Mouse (Mus musculus) cerebral cortex, adult 2 months (tissue): ENCODE results near the gene Trim37.

Experiments
- WGBS: fragments of 180-500 bp; shearing (Covaris S2); methylation state at CpG from one replicate; pipeline ENCODE4 v1.1.7; 2018; 5-methylcytosine and 5-hydroxymethylcytosine counted together

Gene Trim37

DNA sequence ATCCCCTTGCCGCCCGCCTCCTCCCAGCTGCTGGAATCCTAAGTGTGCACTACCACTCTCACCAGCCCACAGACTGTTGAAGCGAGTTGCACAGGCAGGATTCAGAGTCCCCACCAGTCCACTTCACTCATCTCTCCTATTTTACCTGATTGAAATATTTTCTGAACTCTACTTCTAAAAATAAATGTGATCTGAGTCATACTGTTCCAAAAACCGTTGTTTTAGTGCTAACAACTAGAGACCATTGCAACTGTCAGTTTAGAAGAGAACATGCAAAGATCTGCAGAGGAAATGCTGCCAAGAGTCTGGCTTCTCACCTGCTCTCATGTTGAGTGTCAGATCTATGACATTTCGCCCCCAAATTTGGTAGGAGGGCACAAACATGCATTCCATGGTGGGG, 106.5 kb downstream of the Trim37 start:
- 56% methylated on average over 5 of the region's 5 CpGs for WGBS

DNA sequence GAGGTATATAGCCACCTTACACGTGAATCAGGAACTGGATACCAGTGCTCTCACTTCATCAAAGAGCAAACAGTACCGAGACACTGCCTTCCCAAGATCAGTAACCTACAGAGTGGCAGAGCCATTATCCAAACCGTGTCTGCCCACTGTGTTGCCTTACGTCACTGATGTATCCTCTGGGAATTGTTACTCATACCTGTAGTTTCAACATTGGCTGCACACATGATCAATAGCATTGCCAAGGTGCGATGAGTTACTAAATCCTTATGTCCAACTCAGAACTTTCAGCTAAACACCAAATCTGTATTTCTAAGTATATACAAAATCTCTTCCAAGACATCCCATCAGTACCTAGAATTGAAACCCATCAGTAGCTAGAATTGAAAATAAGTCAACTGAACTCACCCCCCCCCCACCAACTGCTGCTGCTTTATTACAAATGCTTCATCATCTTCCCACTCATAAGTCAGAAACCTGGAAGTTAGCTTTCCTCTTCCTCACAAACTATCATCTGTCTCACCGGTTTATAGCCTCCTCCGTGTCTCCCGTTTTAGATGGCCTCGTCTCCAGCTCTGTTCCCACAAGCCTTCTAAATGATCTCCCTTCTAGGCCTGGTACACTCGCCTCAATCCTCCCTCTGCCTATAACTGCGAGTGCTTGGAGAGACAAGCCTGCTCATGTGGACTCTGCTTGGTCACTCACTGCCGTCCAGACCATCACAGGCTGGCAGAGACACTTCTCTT, 108.0 kb downstream of the Trim37 start:
- 66% methylated on average over 12 of the region's 12 CpGs for WGBS

DNA sequence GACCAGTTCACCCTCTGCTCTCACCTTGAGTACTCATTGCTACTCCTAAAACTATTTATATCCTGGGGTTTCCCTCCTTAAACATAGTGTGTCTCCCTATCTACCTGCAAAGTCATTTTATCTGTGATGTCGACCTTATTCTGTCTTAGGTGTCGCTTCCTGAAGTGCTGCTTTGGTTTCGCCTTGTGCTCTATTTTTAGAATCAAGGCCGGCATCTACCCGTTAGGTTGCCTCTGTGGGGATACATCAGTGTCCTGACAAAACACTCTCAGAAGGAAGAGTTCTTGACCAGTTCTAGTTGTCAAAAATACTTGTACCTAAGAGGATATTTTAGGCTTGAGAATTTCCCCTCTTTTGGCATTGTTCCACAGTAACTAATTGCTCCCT, 108.6 kb downstream of the Trim37 start:
- 22% methylated on average over 5 of the region's 5 CpGs for WGBS

DNA sequence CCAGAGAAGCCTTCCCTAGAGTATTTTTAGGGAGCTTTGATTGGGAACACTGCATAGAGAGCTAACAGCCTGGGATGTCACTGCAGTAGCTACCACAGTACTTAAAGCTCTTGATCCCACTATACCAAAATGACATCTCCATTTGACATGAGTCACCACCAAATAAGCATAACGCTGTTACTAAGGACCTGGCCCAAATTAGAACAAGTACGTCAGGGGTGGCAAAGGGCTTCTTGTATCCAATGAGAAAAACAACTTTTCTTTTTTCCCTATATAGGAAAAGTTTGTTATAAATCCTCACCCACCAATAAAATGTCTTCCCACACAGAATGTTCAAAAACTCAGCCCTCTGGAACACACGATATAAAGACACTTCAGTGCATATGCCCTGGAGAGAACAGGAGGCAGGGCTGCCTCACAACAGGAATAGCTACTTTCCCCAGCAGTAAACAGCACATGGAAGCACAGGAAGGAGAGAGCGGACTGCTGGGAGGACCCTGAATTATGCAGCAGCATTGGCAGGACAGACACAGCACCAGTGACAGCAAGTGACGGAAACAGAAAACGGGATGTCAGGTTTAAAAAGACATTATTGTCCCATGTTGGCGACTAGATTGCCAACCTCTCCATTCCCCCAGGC, 112.1 kb downstream of the Trim37 start:
- WGBS, result 45% methylated on average over 7 of the region's 7 CpGs

DNA sequence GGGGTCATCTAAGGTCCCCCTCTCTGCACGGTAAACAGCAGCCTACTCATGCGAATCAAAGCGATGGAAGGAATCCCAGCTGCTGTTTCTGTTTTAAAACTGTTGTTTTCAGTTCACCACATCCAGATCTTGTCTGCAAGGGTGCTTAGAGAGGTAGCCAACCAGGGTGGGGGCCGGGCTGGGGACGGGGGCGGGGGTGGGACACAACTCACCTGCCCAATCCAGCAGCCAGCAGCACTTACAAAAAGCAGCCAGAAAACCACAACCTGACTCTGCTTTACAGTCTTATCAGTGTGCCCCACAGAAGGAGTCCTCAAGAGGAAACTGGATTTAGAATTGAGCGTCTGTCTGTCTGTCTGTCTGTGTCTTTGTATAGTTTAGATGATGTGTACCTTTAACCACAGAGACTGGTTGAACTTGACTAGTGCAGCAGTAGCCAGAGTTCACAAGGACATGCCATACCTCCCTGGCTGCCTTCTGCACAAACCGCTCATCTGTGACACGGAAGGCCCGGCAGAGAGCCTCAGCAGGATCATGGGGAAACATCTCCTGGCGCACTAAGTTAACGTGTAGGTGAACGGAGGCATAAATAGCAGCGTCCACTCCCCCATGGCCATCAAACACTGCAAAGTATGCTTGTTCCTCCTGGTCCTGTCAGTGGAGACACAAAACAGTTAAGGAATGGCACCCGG, 113.4 kb downstream of the Trim37 start:
- 46% methylated on average over 15 of the region's 15 CpGs for WGBS

DNA sequence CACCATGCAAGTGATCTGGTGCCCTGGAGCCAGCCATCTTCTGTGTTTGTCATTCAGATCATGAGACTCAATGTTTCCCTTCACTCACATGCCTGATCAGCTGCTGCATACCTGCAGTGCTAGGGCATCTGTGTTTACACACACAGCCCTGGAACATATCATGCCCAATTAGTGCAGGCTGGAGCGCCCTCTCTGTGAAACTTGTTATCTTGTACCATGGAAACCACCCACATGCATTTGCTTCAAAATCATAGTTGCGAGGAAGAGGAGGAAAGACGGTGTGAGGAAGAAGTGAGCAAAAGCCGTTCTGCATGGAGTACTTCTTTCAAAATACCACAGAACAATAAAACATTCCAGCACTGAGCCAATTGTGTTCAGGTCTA, 113.9 kb downstream of the Trim37 start:
- 54% methylated on average over 4 of the region's 4 CpGs for WGBS

DNA sequence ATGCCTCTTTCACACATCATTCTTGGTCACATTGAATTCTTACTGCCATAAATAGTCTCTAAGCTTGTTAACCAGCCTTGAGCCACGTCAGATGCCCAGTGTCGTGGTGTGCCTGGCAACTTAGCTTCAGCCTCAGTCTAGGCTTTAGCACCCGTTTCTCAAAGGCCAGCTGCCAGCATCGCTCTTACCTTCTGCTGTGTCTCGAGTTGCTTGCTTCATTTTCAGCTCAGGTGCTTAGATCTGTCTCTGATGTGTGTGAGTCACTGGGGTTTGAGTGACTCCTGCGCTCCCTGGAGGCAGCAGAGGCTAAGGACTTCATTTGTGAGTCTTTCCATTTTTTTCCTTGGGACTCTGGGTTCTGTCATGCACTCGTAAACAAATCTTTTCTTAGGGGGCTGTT, 114.4 kb downstream of the Trim37 start:
- 50% methylated on average over 7 of the region's 7 CpGs for WGBS

DNA sequence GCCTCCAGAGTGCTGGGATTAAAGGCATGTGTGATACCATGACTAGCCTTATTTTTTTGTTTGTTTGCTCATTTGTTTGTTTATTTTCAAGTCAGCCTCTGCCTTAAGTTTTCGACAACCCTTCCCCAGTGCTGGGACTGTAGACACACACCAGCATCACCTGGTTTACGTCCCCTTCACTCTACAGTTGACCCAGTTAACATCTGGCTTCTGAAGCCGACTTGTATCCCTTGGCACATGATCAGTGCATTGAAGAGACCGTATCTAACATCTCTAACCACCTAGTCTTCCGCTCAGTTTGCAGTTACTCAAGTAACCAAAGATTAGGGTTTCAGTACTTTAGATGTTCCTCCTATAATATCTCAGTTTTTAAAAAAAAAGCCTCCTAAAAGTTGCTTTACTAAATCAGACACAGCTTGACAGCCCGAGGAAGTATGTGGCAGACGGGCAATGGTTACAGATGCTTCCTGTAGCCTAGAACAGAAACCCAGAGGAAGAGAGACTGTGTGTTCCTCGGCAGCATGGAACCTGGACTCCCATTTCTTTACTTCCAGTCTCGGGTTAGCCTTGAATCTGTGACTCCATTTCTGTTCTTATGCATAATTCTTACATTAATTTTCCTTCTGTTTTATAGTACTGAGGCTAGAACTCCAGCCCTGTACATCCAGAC, 118.4 kb downstream of the Trim37 start:
- WGBS, result 60% methylated on average over 9 of the region's 9 CpGs

DNA sequence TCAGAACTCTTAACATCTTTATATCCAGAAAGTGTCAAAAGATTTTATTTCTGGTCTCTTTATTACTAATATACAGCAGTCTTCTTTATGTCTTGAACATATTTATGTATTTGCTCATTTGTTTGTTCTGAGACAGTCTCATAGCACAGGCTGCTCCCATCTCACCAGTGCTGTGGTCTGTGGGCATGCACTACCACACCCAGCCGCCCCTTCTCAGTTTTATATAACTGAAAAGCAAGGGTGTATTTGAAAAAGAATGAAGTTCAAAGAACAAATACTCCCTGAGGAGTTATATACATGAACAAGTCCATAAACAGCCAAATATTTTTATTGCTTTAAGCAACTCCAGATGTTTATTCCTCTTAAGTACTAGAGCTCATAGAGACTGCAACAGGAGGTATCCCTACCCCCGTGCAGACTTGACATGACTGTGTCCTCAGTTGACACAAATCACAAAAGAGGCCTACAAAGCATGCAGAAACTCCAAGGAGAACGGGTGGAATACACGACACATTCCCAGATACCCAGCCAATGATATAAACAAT, 119.3 kb downstream of the Trim37 start:
- 50% methylated on average over 4 of the region's 4 CpGs for WGBS

DNA sequence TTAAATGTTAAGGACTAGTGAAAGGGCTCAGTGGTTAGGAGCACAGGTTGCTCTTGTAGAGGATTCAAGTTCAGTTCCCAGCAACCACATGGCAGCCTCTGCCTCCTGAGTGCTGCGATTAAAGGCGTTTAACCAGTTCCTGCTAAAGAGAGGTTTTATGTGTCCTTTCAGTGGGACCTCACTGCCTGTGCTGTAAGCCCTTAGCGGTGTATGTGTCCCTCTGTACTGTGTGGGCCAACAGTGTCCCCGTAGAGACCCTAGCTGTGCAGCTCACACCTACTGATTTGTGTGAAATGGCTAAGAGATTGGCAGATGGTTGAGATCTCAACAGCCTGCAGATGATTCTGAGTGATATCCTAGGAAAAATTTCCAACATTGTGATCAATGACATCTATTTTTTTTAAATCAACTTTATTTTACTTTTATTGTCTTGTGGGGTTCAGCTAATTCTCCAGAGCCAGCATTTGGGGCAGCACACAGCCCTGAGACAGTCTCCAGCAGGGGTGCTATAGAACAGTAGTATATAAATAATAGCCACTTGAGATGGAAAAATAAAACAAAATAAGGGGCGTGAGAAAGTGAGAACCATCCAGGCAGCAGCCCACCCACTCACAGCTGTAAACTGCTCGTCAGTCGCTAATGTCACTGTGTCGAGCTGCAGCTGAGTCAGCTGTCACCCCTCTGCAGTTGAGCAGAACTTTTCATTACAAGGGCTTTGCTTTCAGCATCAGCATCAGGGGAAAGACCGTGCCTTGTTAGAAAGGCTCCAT, 120.0 kb downstream of the Trim37 start:
- 32% methylated on average over 9 of the region's 9 CpGs for WGBS

DNA sequence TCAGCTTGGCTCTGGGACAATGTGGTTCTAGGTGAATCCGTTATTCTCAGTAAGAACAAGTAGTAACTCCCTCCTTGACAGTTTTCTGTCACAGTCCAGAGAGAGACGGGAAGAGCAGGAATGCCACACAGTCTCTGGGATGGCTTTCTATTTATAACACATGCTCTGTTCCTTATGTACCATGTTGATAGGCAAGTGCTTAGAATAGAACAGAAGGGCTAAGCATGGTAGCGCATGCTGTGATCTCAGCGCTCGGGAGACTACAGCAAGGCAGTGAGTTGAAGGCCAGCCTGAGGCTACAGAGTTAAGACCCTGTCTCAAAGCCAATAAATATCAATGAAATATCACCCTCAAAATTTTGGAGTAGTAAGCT, 120.6 kb downstream of the Trim37 start:
- 32% methylated on average over 5 of the region's 5 CpGs for WGBS

DNA sequence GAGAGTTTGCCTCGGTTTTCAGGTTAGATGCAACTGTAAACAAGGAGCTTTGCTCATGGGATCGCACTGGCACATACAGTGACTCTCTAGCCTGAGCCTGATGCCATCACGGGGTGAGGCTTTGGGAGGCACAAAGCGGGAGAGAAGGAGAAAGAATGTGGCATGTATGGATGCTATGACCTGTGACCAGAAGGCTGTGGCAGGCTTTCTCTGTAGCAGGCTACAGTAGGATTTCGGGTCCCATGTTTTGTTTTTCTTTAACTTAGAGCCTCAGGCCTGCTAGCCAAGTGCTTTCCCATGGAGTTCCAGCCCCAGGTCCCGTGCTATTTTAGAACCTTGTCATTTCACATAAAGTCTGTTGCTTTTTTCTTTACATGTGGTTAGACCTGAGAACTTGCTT, 123.3 kb downstream of the Trim37 start:
- WGBS, result 73% methylated on average over 6 of the region's 6 CpGs

DNA sequence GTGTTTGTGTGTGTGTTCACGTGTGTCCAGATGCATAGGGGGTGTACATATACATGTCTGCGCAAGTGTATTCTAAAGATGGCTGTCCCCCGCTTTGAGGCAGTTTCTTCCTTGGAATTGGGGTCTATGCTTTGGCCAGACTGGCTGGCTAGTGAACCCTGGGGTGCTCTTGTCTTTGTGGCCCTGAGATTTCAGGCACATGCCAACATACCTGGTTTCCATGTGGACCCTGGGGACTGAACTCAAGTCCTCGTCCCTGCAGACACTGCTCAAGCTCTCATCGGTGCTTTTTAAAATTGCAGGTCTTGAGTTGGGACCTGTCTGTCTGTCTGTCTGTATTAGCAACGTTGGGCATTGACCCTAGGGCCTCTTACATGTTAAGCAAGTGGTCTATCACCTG, 126.4 kb downstream of the Trim37 start:
- WGBS, result 93% methylated on average over 6 of the region's 6 CpGs

DNA sequence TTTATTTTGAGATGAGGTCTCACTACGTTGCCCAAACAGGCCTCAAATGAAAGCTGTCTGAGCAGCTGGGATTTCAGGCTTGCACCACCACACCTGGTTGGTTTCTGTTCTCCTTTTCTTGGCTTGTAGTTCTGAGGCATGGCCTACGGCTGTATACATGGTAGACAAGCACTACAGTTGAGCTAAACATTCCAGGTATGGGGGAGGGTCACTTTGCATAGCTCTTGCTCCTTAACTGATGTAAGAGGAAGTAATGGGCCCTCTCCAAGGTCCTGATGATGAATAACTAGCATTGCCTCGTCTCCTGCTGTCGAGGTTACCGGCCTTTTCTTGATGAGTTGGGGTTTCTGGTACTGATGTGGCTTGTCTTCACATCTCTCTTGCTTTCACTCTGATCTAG, 127.3 kb downstream of the Trim37 start:
- WGBS, result 73% methylated on average over 5 of the region's 5 CpGs

DNA sequence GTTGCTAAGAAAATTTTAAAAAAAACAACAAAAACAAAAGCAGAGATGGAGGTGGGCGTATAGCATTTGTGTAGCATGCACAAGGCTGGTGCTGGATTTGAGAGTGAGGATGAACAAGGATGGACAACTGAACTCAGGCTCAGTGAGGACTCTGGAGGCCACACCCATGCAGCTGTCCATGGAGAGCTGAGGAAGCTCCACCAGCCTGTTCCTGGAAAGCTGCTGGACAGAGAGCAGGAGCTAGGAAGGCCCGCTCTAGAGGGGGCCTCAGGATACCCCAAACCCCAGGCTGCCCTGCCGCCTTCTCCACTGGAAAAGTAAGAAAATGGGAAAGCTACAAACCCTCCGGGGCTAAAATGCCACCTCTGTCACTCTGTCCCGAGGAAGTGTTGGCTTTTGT, 130.4 kb downstream of the Trim37 start:
- 91% methylated on average over 5 of the region's 5 CpGs for WGBS

DNA sequence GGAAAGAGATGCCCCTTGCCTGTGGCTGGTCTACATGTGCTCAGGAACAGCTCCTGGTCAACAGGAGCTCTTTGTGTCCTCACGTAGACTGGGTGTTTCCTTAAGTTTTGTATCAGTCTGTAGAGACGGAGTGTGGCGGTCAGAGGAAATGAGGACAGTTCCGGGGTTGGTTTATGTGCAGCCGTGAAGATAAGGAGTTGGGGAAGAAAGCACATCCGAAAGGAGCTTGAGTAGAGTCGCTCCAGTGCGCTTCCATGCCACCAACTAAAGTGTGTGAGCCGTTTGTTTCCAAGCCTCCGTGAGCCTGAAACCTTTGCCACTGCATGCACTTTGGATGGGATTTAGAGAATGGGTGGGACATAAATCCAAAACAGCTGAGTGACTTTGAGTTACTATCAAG, 132.9 kb downstream of the Trim37 start:
- WGBS, result 69% methylated on average over 10 of the region's 10 CpGs

DNA sequence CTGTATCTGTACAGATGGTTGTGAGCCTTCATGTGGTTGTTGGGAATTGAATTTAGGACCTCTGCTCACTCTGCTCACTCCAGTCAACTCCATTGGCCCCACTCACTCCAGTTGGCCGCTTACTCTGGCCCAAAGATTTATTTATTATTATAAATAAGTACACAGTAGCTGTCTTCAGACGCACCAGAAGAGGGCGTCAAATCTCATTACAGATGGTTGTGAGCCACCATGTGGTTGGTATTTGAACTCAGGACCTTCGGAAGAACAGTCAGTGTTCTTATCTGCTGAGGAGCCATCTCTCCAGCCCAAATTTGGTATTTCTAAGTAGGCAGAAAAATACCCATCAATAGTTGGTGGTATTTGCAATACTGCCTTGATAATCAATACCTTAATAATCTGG, 134.8 kb downstream of the Trim37 start:
- 79% methylated on average over 4 of the region's 4 CpGs for WGBS

DNA sequence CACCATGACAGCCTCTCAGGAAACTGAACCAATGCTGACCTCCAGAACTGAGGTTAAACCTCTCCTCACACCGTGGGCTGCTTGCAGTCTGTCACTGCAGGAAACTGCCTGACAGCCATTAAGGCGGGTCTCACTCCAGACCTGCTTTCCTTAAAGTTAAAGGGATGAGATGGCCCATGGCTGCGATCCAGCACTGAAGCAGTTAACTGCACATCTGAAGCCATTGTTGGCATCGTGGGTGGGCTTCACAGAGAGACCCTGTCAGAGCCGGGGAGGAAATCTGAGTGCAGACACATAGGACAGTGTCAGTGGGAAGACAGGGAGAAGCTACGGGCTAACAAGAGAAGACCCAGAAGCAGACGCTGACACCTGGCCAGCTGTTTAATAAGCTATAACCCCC, 137.1 kb downstream of the Trim37 start:
- WGBS, result 46% methylated on average over 7 of the region's 7 CpGs

DNA sequence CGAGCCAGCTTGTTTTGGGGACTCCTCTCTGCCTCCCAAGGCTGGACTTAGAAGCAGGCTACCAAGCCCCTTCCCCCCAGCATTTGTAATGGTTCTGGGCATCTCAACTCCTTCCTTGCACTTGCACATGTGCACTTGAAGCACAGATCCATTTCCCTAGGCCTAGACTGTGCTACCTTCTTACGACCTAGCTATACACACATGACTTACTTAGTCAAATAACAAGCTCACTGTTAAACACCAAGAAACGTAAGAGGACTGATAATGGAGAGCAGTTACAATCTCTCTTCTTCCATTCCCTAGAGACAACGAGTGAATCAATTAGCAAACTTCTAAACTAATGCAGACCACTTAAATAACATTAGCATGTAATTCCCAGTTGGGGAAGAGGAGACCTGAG, 139.4 kb downstream of the Trim37 start:
- 68% methylated on average over 4 of the region's 4 CpGs for WGBS

DNA sequence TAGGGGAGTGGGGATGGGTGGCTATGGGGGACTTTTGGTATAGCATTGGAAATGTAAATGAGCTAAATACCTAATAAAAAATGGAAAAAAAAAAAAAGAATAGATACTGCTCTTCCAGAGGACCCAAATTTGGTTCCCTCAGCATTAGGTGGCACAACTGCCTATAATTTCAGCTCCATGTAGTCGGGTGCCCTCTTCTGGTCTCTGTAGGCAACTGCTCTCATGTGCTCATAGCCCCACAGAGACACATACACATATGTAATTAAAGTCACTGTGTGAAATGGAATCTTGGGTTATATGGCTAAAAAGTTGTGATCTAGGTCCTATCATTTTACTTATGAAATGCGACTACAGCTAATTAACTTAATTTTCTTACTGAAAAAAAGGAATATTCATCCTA, 141.9 kb downstream of the Trim37 start:
- 96% methylated on average over 2 of the region's 2 CpGs for WGBS
